Mouse (Mus musculus) erythroblast, embryonic 14.5 days (primary cell): ENCODE results near the gene Arl14ep.

Source experiments
- GATA1 ChIP-seq: IDR thresholded peaks from 2 replicates; pipeline ENCODE4 v1.6.1; 2012; ENCODE audit warnings: low read length, inconsistent platforms, mixed read lengths
- TAL1 ChIP-seq: IDR thresholded peaks from 3 replicates; pipeline ENCODE4 v1.6.1; 2012; ENCODE audit warnings: low read length, inconsistent platforms, mixed read lengths

DNA sequence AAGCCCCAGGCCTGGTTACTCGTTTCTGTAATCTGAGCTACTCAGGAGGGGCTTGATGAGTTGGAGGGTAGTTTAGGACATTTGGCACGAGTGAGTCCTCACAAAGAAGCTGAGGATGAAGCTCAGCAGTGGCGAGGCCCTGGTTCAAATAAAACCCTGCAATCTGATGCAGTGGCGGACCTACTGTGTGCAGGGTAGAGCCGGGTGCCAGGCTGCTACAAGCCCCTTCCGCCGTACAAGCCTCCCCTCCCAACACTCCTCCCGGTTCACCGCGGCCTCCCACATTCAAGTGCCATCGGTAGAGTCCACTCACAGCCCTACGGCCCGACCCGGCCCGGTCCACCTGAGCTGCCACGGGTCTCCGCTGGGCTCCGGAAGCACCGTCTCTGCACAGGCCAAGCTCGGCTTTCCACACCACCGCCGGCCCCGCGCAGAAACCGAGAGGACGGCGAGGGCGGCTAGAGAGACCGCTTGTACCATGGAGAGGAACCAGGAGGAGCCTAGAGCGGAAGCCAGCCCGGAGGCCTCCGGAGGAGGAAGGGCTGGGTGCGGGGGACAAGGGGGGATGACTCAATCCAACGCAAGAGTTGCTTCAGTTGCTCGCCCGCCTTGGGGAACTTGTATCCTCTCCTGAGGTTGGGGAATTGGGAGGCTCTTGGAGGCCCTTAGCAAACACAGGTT, at the start of gene Arl14ep:
- TF ChIP-seq GATA1 (no peak), TAL1 (no peak)
